Mouse (Mus musculus) T-helper 1 cell (primary cell): Measurements from ENCODE around the gene Hibadh.
"Not testable (repeated sequence)": the region's sequence is repeated elsewhere in the genome, so short reads cannot be mapped to it uniquely, and the experiment has no call there.

Experiments
- in situ Hi-C: fragments of 300-600 bp; cut with MboI, MseI; formaldehyde crosslinking; loops from one replicate; pipeline ENCODE4 v1.15.1; 2025; ENCODE audit warnings: high pct_unique_total_duplicates

Hibadh gene

DNA sequence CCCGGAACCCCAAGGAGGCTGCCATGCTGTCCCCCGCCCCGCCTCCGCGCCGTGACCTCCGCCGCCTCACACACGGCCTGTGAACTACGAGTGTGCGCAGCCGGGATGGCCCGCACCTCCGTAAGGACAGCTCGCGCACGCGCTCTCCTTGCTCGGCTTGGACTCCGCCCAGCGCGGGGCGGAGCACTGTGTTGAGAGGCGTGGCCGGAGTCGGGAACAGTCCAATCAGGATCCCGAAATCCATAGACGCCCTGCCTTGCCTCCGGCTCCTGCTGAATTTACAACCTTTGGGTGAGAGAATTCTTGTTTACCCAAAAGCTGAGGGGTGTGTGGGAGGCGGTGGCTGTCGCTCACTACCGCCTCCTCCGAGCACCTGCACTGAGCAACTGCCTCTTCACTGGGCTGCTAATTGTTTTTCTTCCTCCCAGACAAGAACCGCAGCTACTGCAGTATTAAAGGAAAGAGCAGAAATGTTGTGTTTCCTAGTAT, at the start of gene Hibadh:
TSS of gene Hibadh (minus strand) at position 166 of the 489 bp plus-strand sequence.
- in situ Hi-C loops = no loop called here

DNA sequence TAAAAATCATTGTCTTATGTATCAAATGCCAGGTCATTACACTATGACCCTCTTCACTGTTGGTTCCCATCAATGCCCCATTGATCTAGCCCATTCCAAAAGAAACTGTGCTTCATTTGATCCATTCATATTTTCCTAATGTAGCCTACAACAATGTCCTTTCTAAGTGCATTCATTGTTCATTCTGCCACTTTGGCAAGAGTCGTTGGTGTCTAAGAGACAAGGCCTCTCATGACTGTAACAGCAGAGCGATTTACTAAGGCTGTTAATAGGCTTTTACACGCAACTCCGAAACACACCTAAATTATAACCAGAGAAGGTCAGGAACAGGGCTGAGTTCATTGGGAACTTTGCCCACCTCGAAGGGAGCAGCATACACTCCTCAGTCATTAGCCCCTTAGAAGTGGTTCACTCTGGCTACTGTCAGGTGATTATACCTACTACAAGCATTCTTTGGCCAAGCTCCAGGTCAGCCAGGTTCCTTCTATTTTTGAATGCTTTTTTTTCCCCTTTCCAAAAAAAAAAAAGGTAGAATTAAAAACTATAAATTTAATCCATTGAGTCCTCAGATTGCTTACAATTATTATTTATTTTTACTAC, 46.8 kb upstream of the Hibadh start:
- in situ Hi-C loops = no loop called here

DNA sequence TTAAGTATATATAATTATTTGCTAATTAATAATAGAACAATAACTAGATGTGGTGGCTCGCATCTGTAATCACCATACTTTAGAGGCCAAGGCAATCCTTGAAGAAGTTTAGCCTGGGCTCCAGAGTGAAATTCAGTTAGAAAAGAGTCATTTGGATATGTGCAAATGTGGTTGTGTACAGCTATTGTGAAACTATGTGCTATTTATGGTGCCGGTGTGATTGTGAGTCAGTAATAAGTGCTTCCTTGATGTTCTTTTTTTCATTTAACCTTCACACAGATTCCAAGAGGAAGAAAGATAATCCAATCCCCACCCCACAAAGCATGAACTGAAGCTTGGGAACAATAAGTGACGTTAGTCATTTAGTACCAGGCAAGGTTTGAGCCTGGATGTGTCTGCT, 42.4 kb upstream of the Hibadh start:
- in situ Hi-C loops = no loop called here

DNA sequence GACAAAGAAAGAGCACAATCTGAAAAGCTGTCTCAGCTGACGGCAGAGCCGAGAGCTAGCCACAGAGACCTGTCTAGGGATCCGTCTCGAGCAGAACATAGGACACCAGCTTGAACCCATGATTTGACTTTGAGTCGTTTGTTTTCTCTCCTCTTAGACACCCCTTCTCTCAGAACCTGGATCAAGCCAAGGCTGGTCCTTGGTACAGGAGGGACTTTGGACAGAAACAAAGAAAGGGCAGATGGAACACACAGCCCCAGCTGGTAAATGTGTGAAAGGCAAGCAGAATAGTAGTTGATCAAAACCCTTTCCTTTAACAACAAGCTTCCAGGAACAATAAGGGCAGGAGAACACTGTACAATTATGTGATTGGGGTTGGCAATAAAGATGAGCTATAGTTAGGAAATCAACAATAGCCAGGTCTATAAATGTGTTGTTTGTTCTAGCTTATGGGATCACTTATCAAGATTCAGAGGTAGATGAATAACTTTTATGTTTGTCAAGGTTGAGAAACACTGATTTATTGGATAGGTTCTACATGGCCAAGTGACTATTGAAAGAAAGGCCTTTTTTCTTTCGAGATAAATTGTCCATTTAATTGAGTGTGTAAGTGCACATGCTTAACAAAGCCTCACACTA, 41.8 kb upstream of the Hibadh start:
- in situ Hi-C loops = no loop called here

DNA sequence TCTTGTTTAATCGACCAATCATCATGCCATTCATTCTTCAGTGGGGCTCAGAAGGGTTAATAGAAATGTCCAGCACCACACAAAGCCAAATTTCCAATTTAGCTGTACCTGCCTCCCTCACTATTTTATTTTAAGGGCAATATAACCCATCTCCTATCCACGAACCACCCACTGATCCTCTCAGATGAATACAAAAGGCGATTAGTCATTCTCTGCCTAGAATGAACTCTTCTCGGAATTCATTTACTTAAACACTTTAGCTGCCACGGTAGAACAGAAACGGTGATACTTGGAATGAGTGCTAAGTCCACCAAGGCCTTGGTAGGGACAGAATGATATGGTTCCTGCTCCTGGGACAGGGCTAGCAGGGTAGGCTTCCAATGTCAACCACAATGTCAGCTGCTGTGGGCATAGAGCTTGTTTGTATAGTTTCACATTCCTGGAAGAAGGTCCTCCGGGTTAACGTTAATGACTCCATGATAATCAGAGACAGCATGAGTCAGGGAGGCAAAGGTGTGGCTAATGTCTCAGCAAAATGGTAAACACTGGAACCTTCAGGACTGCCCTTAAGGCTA, 40.4 kb upstream of the Hibadh start:
- in situ Hi-C loops = no loop called here

DNA sequence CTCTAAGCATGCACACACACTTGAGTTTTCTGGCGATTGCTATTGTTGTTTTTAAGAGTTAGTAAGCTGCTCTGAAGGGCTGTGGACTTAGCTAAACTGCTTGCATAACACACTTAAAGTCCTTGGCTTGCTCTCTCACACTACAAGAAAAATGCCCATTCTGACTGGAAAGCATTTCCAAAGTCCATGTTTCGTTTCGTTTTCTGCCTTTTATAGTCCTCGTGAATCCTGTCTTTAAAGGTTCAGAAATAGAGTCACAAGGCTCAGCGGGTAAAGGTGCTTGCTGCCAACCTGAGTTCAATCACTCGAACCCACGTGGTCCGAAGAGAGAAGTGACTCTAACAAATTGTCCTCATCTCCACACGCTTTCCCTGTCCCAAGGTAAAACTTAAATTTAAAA, 39.4 kb upstream of the Hibadh start:
- in situ Hi-C loops = no loop called here

DNA sequence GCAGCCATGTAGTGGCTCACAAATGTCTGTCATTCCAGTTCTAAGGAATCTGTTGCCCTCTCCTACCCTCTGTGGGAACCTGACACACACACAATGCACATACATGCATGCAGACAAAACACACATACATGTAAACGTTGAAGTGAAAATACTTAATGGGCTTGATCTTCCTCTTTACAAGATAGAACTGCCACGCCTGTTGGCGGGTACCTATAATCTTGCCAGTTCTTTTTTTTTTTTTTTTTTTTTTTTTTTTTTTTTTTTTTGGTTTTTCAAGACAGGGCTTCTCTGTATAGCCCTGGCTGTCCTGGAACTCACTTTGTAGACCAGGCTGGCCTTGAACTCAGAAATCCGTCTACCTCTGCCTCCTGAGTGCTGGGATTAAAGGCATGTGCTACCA, 37.3 kb upstream of the Hibadh start:
- in situ Hi-C loops = not testable (repeated sequence)

DNA sequence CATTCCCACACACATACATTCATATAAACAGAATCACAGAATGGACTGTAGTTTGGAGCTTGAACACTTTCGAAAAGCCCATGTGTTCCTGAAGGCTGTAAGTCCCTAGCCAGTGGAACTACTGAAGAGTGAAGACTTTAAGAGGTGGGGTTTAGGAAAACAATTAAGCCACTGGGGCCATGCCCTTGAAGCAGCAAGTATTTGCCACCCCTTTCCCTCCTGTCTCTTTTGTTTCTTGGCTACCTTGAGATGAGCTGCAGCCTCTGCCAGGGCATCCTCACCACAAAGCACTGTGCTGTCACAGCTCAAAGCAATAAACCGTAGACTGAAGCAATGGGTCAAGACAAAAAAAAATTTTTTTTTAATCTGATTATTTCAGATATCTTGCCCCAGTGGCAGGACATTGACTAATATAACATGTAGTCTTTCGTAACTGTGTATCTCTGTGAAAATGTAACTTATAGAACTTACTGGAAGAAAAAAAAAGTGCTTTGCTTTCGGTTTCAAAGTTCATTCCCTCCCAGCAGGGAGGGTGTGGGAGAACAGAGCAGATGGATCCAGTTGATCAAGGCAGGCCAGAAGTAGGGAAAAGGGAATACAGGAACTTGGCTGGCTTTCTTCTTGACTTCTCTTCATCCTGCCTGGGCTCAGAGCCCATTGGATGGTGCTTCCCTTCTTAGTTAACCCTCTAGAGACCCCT, 35.2 kb upstream of the Hibadh start:
- in situ Hi-C loops = no loop called here

DNA sequence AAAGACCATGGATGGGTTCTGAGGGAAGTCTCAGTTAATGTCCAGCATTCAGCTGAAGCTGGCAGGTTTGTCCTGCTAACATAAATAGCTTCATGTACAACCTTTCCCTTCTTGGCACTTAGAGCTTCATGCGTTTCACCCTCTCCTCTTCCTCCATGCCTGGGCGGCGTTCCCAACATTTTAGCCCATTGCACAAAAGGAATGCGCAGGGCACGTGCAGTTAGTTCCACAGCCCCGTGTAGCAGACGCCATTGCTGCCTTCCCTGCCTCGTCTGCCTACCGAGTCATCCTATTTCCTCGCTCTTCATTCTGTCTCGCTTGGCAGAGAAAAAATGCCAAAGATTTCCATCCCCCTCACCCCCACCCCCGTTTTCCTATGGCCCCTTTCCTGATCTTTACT, 34.4 kb upstream of the Hibadh start:
- in situ Hi-C loops = no loop called here

DNA sequence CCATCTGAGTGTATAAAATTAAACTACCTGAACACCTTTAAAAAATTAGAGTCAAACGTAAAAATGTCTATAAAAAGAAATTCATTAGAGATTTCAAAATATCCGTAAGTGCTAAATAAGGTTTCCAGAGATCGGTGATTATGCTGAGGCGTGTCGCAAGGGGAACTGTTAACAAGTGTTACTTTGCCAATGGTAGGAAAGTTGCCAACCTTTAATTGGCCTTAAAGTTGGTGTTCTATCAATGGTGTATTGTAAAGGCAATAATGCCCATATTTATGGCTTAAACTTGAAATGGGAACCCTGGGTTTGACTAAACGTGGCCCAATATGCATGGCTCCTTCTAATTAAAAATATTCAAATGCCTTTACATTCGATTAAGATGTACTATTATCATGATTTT, 33.5 kb upstream of the Hibadh start:
- in situ Hi-C loops = no loop called here

DNA sequence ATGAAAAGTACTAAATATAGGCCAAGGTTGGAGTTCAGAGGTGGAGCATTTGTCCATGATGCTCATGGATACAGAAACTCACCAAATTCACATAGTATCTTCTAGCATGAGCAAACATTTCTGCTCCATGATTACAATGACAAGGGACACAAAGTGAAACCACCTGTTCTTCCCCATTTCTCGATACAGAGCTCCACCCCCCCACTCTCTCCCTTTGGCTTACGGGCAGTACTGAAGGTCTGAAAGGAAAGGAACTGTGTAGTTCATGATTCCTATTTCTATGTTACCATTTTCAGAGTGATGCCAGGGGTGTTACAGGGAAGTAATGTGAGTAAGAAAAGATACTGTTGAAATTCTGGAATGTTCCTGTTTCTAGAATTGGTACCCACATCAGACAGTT, 32.4 kb upstream of the Hibadh start:
- in situ Hi-C loops = no loop called here

DNA sequence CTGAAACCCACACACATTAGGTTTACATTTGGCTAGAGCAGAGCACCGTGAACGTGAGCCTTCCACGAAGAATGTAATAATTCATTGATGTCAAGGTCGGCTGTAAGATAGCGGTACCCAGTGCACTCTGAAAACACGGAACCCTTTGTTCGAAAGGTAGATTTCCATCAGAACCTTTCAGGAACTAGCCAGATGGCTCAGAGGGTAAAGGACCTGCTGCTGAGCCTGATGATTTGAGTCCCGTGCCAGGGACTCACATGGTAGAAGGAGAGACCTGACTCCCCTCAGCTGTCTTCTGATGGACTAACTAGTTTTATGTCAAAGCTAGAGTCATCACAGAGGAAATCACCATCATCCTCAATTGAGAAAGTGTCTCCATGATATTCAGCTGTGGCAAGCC, 31.6 kb upstream of the Hibadh start:
- in situ Hi-C loops = no loop called here

DNA sequence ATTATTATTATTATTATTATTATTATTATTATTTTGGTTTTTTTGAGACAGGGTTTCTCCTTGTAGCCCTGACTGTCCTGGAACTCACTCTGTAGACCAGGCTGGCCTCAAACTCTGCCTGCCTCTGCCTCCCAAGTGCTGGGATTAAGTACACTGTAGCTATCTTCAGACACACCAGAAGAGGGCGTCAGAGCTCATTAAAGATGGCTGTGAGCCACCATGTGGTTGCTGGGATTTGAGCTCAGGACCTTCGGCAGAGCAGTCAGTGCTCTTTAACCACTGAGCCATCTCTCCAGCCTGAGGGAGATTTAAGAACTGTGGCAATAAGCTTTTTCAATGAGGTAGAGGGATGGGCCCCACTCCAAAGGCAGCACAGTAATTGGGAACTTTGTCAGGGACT, 29.7 kb upstream of the Hibadh start:
- in situ Hi-C loops = not testable (repeated sequence)

DNA sequence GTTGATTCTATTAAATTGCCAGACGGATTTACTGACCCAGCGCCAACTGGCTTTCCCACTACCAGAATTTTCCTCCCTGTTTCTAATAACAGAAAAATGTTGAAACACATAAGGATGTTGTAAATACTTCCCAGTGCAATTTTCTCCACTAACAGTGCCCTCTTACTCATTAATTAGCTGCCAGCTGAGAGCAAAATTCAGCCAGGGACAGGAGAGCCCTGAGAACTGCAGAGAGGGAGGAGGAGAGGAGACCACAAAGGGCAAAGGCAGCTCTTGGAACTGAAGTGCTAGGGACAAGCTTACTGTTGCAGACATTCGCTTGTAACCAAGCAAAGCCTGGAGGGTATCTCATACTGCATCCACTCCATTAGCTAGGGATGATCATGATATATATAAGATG, 27.5 kb upstream of the Hibadh start:
- in situ Hi-C loops = no loop called here

DNA sequence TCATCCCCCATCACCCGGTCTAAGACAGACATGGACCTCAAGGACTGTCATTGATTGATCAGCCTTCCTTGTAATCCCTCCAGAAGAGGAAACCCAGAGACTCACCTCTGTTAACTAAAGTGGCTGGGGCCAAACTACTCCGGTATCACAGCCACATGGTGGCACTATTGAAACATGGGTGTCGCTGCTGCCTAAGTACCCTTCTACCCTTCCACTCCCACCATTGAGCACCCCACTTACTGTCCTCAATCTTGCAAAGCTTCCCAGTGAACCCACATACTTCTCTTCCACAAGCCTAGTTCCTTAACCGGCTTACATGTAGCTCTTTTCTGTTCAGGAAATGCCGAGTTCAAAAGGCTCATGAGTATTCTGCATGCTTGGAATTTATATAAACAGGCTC, 22.8 kb upstream of the Hibadh start:
- in situ Hi-C loops = no loop called here

DNA sequence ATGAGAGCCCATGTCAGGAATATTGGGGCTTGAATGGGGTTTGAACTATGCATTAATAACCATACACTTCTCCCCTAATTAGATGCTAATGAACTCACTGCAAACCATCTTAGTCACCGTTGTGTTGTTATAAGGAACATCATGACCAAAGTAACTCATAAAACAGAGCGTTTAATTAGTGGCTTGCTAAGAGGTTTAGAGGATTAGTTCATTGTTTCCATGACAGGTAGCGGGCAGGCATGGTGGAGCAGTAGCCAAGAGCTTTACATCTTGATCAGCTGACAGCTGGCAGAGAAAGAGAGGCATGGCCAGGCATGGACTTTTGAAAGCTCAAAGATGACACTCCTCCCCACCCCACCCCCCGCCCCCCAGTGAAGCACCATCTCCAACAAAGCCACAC, 15.1 kb upstream of the Hibadh start:
- in situ Hi-C loops = no loop called here

DNA sequence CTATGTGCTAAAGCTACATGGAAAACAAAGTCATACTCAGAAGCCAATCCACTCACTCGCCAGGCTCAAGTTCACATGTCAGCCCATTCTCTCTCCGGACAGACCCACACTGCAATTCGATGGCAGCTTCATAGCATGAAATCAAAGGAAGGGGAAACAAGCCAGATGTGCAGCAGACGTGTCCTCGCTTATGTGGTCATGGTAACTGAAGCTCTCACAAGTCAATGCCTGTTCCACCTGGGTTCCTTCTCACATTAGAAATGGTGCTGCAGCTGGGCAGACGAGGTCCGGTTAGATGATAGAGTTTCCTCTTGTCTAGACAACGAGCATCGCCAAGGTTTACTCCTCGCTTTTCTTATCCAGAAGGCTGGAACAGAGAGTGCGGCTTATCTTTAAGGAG, 8.6 kb upstream of the Hibadh start:
- in situ Hi-C loops = no loop called here

DNA sequence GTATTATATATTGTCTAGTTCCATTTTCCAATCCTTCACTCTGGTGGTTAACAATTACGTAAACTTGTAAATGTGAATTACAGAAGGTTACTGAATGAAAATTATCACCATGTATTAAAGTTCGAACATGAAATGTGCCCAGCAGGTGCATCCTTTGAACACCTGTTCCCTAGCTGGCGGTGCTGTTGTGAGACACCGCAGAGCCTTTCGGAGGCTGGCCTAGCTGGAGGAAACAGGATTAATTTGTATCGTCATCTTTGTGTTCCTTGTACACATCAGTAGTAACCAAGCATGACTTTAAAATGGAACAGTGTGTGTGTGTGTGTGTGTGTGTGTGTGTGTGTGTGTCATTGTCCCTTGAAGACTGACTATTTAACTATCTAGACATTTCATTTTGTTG, 7.8 kb upstream of the Hibadh start:
- in situ Hi-C loops = no loop called here

DNA sequence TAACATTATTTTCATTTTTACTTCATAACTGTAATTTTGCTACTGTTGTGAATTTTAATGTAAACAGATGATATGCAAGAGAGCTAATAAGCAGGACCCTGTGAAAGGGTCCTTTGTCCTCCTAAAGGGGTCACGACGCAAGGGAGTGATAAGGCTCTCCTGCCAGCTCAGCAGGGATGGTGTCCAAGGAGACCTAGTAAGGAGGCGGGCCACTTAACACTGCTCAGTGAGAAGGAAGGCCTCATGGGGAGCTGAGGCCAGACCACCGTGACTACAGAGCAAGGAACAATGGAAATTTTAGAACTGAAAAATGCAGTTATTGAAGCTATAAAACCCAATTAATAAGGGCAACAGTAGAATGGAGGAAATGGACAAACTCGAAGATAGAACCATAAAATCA, 5.7 kb upstream of the Hibadh start:
- in situ Hi-C loops = no loop called here

DNA sequence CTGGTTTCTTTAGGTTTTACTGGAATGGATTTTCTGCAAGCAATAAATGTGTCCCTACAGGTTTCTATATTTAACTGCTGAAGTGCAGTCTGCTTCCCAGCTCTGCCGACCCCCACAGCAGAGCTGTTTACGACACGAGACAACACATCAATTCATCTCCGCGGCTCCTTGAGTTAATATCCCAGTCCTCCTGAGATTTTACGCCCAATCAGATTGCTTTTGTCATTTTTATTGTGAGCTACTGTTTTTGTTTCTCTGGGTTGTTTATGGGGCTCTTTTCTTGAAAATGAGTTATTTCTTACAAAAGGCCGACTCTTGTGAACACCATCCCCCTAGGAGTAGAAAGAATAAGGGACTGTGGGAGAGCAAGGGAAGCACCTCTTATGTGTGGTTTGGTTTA, 2.0 kb upstream of the Hibadh start:
- in situ Hi-C loops = no loop called here

DNA sequence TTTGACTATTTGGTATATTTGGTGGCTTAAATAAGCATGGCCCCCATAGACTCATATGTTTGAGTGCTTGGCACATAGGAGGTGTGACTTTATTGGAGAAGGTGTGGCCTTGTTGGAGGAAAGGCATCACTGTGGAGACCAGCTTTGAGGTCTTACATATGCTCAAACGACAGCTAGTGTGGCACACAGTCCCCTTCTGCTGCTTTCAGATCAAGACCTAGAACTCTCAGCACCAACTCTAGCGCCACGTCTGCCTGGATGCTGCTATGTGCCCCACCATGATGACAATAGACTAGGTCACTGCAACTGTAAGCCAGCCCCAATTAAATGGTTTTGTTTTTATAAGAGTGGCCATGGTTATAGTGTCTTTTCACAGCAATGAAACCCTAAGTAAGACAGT, 887 bp upstream of the Hibadh start:
- in situ Hi-C loops = no loop called here

DNA sequence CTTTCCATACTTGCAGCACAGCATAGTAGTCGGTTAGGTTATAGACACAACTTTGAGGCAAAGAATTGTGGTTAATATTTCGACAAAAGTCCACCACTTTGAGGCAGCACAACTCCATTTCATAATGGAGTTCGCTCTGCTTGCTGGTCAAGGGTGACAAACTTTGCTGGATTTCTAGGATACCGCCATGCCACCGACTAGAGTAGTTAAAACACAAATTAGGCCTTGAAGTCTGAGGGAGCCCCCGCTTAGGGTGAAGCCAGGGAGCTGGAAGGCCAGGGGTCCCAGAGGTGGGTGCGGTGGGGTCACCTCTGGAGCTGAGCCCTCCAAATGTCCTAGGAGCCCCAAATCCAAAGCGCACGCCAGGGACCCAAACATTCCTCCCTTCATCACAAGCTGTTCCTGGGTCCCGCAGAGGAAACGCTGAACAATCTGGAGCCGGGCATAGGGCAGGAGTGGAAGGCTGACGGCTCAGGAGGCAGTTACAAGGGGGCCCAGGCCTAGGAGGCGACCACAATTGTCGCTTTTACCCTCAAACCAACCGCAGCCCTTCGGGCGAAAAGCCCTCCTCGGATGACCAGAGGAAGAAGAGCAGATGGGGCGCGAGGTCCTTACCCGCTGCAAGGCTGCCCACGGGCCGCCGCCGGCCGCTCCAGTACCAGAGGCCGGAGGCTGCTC, 504 bp downstream of the Hibadh start:
- in situ Hi-C loops = no loop called here
